Mouse (Mus musculus) embryo, embryonic 10.5 days (tissue): ENCODE results near the gene Olfr638.
"Not testable (repeated sequence)": the region's sequence is repeated elsewhere in the genome, so short reads cannot be mapped to it uniquely, and the experiment has no call there.

Experiments
- DNase-seq: peaks from one replicate; pipeline ENCODE4 v3.0.0-alpha.2; 2015; ENCODE audit warnings: low spot score

Olfr638 gene

DNA sequence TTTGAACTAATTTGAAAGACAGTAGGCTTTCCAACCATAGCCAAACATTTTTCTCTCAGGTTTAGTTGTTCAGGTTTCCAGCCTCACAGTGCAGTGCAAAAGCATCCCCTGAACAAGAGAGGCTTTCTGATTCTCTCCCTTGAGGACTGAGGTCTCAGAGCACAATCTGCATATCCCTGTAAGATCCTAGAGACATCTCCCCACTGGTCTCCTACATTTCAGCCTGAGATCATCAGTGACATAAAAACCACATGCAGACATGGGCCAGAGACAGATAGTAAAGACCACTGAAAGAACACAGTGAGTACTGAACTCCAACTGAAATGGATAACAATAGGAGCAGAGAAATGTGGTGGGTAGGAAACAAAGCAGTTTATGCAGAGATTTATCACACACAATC, at the start of gene Olfr638:
Gene Olfr638 (plus strand): TSS at position 301 of the 400 bp plus-strand sequence.
- DNase-seq, result no peak

DNA sequence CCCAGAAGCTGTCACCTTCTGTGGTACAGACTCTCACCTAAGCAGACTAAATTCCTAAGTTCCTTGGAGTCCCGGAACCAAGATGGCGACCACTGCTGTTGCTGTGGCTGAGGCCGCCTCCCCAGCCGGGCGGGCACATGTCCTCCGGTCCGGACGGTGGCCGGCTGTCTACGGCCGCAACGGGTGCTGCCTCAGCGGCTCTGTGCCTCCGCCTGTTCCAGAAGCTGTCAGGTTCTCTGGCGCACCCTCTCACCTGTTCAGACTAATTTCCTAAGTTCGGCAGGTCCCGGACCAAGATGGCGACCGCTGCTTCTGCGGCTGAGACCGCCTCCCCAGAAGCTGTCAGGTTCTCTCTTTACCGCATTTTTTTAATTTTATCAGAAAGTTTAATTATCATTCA, 31.7 kb upstream of the Olfr638 start:
- DNase-seq, result not testable (repeated sequence)

DNA sequence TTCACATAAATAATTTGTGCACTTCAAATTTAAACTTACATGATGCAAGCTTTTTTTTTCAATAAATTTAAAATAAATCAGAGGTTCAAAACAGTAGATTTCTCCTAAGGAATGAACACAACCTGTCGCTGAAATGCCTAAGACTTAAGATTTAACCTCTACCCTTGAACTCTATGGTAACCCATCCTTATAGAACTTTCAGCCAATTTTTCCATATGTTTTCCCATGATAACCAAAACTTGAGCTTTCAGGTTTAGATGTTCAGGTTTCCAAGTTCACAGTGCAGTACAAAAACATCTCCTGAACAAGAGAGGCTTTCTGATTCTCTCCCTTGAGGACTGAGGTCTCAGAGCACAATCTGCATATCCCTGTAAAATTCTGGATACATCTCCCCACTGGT, 27.7 kb upstream of the Olfr638 start, which contains the start of gene Olfr635:
Gene Olfr635 (plus strand): TSS at position 301 of the 400 bp plus-strand sequence.
- DNase-seq, result no peak

DNA sequence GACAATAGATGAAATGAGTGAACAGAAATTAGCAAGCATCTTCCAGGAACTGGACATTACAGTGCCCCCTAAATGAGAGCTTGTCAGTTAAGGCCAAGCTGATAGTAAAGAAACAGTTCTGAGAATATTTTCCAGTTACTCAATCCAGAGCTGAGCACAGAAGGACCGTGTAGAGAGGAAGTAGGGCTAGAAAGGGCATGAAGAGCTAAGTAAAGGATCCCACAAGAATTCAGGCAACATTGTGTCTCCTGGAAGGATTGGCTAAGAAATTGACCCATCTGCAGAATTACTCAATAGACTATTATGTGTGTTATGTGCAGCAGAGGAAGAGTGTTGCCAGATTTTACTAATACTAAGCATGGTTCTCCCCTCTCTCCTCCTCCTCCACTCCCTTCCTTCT, 26.8 kb upstream of the Olfr638 start:
- no peak for DNase-seq

DNA sequence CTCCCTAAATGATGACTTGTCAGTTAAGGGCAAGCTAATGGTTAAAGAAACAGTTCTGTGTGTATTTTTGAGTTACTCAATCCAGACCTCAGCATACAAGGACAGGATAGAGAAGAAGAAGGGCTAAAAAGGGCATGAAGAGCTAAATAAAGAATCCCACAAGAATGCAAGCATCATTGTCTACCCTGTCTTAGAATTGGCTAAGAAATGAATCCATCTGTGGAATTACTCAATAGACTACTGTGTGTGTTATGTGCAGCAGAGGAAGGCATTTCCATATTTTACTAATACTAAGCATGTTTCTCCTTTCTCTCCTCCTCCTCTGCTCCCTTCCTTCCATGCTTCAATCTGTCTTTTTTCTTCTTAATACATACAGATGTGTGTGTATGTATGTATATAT, 578 bp downstream of the Olfr638 start:
- no peak for DNase-seq

DNA sequence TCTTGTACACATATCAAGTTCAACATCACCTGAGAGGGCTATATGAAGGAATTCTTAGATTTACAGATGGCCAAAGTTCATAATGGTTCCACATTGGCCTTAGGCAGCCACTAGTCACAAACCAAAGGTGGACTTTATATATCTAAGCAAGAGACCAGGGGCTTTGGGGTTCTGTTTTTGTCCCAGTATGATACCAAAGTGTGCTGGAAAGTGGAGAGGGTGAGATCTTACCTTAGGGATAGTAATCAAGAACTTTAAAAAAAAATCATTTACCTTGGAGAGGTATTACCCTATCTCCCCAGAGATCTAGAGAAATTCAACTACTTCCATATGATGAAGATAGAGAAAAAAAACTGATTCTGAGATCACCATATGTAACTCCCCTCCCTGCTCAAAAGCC, 18.7 kb downstream of the Olfr638 start, which contains the start of gene Olfr639:
Gene Olfr639 (minus strand): TSS at position 101 of the 400 bp plus-strand sequence.
- DNase-seq, result no peak

DNA sequence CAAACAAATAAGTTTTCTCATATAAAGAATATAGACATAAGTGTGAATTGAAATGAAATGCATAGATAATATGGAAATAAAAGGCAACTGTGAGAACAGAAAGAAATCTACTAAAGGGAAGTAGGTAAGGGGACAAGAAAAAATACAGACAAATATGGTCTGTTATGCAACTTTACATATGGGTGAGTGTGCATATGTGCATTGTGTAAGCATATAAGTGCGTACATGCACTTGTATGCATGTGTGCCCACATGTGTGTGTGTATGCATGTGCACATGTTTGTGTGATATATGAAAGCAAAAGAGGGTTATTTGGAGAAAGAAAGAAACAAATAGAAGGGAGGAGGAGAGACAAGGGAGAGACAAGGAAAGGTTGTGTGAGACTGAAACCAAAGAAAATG, 20.4 kb downstream of the Olfr638 start:
- DNase-seq, result no peak

DNA sequence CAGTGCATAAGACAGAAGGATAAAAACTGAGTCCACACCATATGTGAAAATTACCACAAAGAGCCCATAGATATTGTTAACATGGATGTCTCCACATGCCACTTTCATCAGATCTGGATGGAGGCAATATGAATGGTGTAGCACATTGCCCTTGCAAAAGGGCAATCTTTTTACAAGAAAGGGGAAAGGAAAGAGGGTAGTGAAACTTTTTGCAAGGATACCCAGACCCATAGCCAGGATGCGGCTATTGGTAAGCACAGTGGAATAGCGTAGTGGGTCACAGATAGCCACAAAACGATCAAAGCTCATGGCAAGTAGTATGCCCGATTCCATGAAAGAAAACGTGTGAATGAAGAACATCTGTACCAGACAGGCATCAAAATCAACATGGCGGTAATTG, 23.1 kb downstream of the Olfr638 start:
- DNase-seq, result no peak

DNA sequence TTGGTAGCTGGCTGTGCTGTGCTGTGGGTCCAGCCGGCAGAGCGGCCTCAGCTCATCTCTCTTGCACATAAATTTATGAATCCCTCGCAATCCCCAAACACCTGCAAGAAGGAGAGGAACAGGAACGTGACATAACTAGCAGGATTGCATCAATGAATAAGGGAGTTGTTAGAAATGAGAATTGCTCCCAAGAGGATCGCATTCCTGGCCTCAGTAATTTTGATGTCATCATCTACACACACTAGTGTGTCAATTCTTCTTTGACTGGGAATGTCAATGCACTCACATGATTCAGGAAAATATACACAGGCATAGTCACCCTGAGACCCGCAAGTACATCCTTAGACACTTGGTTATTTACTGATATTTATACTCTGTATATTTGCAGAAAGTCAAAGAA, 26.9 kb downstream of the Olfr638 start, which contains the start of gene Olfr640:
Gene Olfr640 (minus strand): TSS at position 101 of the 400 bp plus-strand sequence.
- no peak for DNase-seq

DNA sequence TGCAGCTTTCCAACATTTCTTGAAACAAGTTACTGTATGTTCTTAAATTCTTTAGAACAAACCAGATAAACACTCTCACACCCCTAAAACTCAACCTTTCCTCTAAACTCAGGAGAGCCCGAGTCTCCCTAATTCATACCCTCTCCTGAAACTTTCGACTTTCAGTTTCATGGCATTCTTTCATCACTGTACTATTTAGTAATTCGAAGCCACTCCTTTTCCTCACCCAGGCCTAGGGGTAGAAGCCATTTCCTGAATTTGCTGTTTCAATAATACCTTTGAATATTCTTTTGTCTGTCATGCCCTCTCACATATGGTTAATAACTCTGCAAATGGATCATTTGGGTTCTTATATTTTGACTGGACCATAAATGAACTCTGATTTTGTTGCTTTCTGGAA, 28.4 kb downstream of the Olfr638 start:
- no peak for DNase-seq

DNA sequence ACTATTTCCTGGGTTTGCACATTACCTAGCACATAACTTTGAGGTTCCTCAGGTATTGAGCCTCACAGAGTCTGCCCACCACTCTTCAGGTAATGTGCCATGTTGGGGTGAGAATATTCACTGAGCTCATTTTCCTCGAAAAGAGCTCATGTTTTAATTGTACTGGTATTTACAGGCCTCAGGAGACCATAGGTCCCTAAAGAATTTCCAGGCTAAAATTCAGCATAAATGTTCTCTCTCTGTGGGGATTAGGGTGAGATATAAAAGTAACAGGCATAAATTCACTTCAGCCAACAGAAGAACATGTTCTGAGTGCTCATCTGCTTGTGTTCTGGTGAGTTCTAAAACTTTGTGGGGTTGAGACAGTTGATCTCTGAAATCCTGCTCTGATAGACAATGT, 36.6 kb downstream of the Olfr638 start, which contains the start of gene Olfr641:
Gene Olfr641 (plus strand): TSS at position 301 of the 400 bp plus-strand sequence.
- no peak for DNase-seq

DNA sequence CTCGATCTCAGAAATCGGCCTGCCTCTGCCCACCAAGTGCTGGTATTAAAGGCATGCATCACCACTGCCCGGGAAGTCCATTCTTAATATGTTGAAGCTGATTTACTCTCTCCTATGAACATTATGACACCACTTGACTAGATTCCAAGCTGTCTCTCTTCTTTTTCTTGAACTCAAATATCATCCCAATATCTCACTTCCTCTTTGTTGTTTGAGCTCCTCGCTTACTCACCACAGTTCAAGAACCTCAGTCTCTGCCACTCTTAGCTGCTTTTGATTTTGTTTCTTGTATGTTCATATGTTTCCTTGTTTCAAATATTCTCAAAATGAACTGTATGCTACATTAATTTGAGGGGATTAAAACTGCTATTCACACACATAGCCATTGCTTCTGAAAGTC, 52.2 kb downstream of the Olfr638 start:
- DNase-seq, result no peak

DNA sequence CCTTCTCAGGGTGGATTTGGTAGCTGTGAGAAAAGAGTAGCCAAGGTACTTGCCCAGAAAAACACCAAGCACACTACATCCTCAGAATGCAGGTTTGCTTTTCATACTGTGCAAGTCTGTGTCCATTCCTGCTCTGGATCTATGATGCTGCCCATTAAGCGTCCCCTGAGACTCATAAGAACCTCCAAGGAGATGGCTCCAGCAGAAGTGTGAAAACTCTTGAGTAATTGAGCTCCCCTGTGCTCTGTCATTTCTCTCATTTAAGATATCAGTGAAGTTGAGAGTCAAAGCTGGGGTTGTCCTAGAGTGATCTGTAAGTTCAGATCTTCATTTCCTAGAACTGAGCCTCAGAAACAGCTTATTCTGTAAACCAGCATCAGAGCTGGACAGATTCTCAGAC, 54.0 kb downstream of the Olfr638 start, which contains the start of gene Olfr642:
Gene Olfr642 (minus strand): TSS at position 101 of the 400 bp plus-strand sequence.
- DNase-seq, result no peak
